9 mouse cellular contexts compared by ENCODE assay signal in the genomic region with DNA sequence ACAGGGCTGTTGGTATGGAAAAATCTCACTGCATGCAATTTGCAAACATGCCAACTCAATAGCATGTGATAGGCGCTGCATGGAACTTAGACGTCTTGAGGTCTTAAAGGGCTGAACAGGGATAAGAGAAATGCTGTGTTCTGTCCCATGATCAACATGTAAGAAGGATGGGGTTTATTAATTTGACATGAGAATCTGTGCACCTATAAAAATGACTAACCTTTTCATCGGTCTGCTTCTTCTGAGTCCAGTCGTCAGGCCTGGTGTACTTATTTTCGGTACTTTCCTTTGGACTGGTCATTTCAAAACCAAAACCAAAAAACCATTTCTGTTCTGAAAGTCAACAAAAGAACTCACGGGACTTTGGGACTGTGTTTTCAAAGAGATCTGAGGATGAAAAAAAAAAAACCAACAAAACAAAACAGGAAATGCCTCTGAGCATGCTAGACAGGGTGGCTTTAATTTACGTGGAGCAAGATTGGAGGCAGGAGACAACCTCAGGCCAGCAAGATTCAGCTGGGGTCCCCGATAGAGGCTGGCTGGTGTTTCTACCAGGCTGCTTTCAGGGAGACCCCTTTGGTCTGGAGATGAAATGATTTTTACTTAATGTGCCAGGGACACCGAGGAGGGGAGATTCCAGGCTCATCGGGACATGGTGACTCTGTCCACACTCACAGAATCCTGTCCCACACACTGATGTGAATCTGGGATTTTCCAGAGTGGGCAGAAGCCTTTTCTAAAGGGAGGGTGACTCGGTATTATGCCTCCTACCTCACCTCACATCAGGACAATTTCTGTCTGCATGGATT. TPM values are rescaled to one million over a fixed set of nuclear protein-coding genes. Genes with fewer than 3 reads are reported as not detected.
DNase-seq lines count a peak whose midpoint lies in the region; ATAC-seq and TF ChIP-seq lines count a peak whose summit lies in the region.
"Had no signal": no experiment of that assay in that cellular context is flagged by ENCODE, and none has a peak within 500 bp of the region (broad histone marks: within the 10 kb centered on the region; RNA-seq: fewer than 3 reads in every experiment).

No protein-coding gene starts in this region.

- no peak for TF ChIP-seq EP300 in liver, embryonic 14.5 days (IDR thresholded peaks at IDR 0.05; ENCODE audit: low read depth)

- no peaks in the 10 kb centered on the region for H3K36me3 ChIP-seq in lung, embryonic 15.5 days
- H3K36me3 ChIP-seq in forebrain, embryonic 15.5 days, result no peaks in the 10 kb centered on the region
- H3K36me3 ChIP-seq in liver, embryonic 14.5 days (replicated peaks; ENCODE audit: control insufficient read depth, insufficient read depth, low read depth), result no peaks in the 10 kb centered on the region

- H3K4me2 ChIP-seq in lung, embryonic 15.5 days, result peak overlapping the region; percentile 41; the same call in 1 of the 2 replicates
- H3K4me2 ChIP-seq in forebrain, embryonic 15.5 days (replicated peaks), result peak overlapping the region; percentile 48
- peak overlapping the region; percentile 44; the same call in 1 of the 2 replicates for H3K4me2 ChIP-seq in liver, embryonic 14.5 days (ENCODE audit: low read depth)

- no peak overlapping the region for H3K9ac ChIP-seq in lung, embryonic 15.5 days
- no peak overlapping the region for H3K9ac ChIP-seq in forebrain, embryonic 15.5 days (replicated peaks)
- H3K9ac ChIP-seq in liver, embryonic 14.5 days (replicated peaks), result no peak overlapping the region

- TF ChIP-seq CTCF in liver, embryonic 14.5 days (IDR thresholded peaks at IDR 0.05; ENCODE audit: low read depth), result no peak
- TF ChIP-seq CTCF in gastrocnemius, adult 2 months (IDR thresholded peaks at IDR 0.05), result no peak

- H3K27ac ChIP-seq in lung, embryonic 15.5 days, result no peak overlapping the region
- no peak overlapping the region for H3K27ac ChIP-seq in forebrain, embryonic 15.5 days (replicated peaks)
- H3K27ac ChIP-seq in liver, embryonic 14.5 days, result no peak overlapping the region
- no peak overlapping the region for H3K27ac ChIP-seq in gastrocnemius, adult 2 months

- 51% methylated on average over 11 of the region's 11 CpGs for WGBS in lung, embryonic 15.5 days
- 17% methylated on average over 11 of the region's 11 CpGs for WGBS in forebrain, embryonic 15.5 days
- WGBS in liver, embryonic 14.5 days (ENCODE audit: insufficient replicate concordance), result 43% methylated on average over 11 of the region's 11 CpGs

- 0 out of 2 replicates have a peak, but pooled peaks cover 7% of the 10 kb centered on the region for H3K4me1 ChIP-seq in lung, embryonic 15.5 days
- peaks cover 18% of the 10 kb centered on the region for H3K4me1 ChIP-seq in forebrain, embryonic 15.5 days
- H3K4me1 ChIP-seq in liver, embryonic 14.5 days (replicated peaks; ENCODE audit: control insufficient read depth in 2 of 2, insufficient read depth in 2 of 2, low read length in 1 of 2), result no peaks in the 10 kb centered on the region

- H3K9me3 ChIP-seq in lung, embryonic 15.5 days, result no peaks in the 10 kb centered on the region
- no peaks in the 10 kb centered on the region for H3K9me3 ChIP-seq in forebrain, embryonic 15.5 days
- no peaks in the 10 kb centered on the region for H3K9me3 ChIP-seq in liver, embryonic 14.5 days (ENCODE audit: control insufficient read depth, low read length)

- H3K27me3 ChIP-seq in lung, embryonic 15.5 days, result peaks cover 50% of the 10 kb centered on the region
- H3K27me3 ChIP-seq in forebrain, embryonic 15.5 days, result no peaks in the 10 kb centered on the region
- H3K27me3 ChIP-seq in liver, embryonic 14.5 days (ENCODE audit: control insufficient read depth, insufficient read depth, low read length), result peaks cover 4% of the 10 kb centered on the region; the same call in 1 of the 2 replicates

- ATAC-seq in lung, embryonic 15.5 days (ENCODE audit: borderline replicate concordance, extremely low read depth, low FRiP score, low TSS enrichment), result no peak
- ATAC-seq in forebrain, embryonic 15.5 days (replicated peaks), result peak; percentile 49; the same call in 1 of the 2 replicates
- ATAC-seq in liver, embryonic 14.5 days (ENCODE audit: insufficient read depth), result no peak

- intact Hi-C loops in gastrocnemius, adult 2 months (cut with DNase I), result no loop called here

- no peak for DNase-seq in lung, postnatal 36 days
- DNase-seq in liver, embryonic 14.5 days (ENCODE audit: low read depth in 3 of 3, low spot score in 3 of 3), result no peak
- no peak for DNase-seq in gastrocnemius, adult 2 months
- no peak for DNase-seq in testis, postnatal 14 days (ENCODE audit: low spot score)
- no peak for DNase-seq in adrenal gland, adult 8-10 months

- H3K4me3 ChIP-seq in lung, embryonic 15.5 days, result no peak overlapping the region
- H3K4me3 ChIP-seq in forebrain, embryonic 15.5 days, result no peak overlapping the region
- H3K4me3 ChIP-seq in liver, embryonic 14.5 days (ENCODE audit: insufficient read depth in 1 of 2, low read depth in 2 of 2, low read length in 2 of 2), result 0 out of 4 replicates have a peak overlapping the region, but pooled peaks of 1 of the 2 experiments have one; percentile 30
- no peak overlapping the region for H3K4me3 ChIP-seq in gastrocnemius, adult 2 months

RNA-seq across cellular contexts. Expression of gene Otx2, which starts 36.6 kb away (rescaled TPM):
- polyA plus RNA-seq in lung, embryonic 15.5 days (2015; fragmentation: Nextera tagmentation; extraction: Ambion mirVana), result not detected in 2 replicates
- polyA plus RNA-seq in forebrain, embryonic 15.5 days (2015; fragmentation: Nextera tagmentation; extraction: Ambion mirVana), result 10.7 and 18.8 TPM in 2 replicates
- polyA plus RNA-seq in liver, embryonic 14.5 days (2012; rRNA removed), result 0.07 TPM in 1 of 2 replicates, not detected in the other
- not detected in 2 replicates for polyA plus RNA-seq in liver, embryonic 14.5 days (2014; fragmentation: Nextera tagmentation; extraction: Ambion mirVana)
- total RNA-seq in gastrocnemius, adult 2 months (2021), result not detected
- total RNA-seq in adrenal gland, adult 8-10 months (2022), result not detected
- polyA plus RNA-seq: intestine, embryonic 14.5 days; lung, embryonic 16.5 days had no signal

Comparison
In these comparisons a context has a peak if more than half of its experiments do, and no peak if none do; other contexts are left out.
1. RNA of gene Otx2, which starts 36.6 kb away (polyA plus RNA-seq): 10.7 to 18.8 TPM in forebrain, embryonic 15.5 days; 0.07 TPM in liver, embryonic 14.5 days and not detected in lung, embryonic 15.5 days; every median in the first group is over 10 times any median in the second.
2. Peak in every context shown above with its lines, with median percentiles within 50 percentile points of each other: H3K4me2 ChIP-seq.